Mouse (Mus musculus): ENCODE measurements around the gene Wscd1.

Wscd1 gene

GRCm38 (mm10) chr11:71749671-71750070, at the start of gene Wscd1:
TSS of gene Wscd1 (plus strand) at chr11:71749920.
- no peak for DNase-seq (ENCODE audit: low read depth in 2 of 2, low spot score in 2 of 2)

DNA sequence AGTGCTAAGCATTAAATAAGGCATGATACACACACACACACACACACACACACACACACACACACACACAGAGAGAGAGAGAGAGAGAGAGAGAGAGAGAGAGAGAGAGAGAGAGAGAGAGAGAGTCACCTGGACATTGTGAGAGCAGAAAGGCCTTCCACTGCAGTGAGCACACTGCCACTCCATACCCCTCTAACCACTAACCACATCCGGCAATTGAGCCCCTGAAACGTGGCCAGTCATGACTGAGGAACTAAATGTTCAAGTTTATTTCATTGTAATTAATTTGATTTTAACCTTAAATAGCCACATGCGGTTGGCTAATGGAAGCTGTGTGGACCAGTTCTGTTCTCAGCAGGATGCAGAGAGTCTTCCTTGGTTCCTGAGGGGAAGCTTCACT, 21.7 kb upstream of the Wscd1 start:
- DNase-seq (ENCODE audit: low read depth in 2 of 2, low spot score in 2 of 2), result no peak

GRCm38 (mm10) chr11:71729287-71729686, 20.4 kb upstream of the Wscd1 start:
- DNase-seq (ENCODE audit: low read depth in 2 of 2, low spot score in 2 of 2), result no peak

DNA sequence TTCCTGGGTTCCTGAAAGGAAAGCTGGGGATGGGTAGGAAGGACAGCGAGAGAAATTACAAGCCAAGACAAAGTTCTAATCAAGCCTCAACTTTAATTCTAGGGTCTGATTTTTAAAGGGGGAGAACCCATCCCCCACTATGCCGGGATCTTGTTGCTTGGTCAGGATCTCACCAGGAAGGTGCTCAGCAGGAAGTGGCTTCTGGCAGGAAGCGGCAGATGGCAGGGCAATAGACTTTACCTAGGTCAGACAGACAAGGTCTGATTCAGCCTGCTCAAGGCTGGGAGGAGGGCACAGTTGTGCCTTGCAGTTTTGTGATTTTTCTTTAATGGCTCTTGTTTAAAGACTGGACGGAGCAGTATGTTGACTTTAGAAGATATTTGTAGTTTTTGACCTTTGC, 15.9 kb upstream of the Wscd1 start:
- no peak for DNase-seq (ENCODE audit: low read depth in 2 of 2, low spot score in 2 of 2)

- DNase-seq (ENCODE audit: low read depth in 2 of 2, low spot score in 2 of 2), result no peak
Measured at GRCm38 (mm10) chr11:71737106-71737505, 12.6 kb upstream of the Wscd1 start.

- no peak for DNase-seq (ENCODE audit: low read depth in 2 of 2, low spot score in 2 of 2)
Measured at GRCm38 (mm10) chr11:71738501-71739045, 11.1 kb upstream of the Wscd1 start.

- DNase-seq (ENCODE audit: low read depth in 2 of 2, low spot score in 2 of 2), result no peak
Measured at GRCm38 (mm10) chr11:71745875-71746274, 3.8 kb upstream of the Wscd1 start.

DNA sequence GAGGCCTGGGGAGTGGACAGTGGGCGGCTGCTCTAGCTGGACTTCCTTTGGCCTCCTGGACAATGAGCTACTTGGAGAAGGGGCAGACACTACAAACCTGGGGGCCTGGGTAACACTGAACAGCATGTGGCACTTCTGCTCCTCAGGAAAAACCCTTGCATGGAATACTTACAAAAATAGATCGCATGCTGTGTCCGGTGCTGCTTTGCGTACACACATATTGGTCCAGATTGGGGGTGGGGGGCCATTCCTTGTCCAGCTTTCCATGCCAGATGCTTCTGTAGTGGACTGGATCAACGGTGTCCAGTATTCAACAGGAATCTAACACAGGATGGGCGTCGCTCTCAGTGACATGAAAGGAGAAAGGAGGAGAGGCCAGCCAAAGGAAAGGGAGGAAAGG, 2.0 kb upstream of the Wscd1 start:
- no peak for DNase-seq (ENCODE audit: low read depth in 2 of 2, low spot score in 2 of 2)

GRCm38 (mm10) chr11:71750534-71751173, 934 bp downstream of the Wscd1 start:
- no peak for DNase-seq (ENCODE audit: low read depth in 2 of 2, low spot score in 2 of 2)

DNA sequence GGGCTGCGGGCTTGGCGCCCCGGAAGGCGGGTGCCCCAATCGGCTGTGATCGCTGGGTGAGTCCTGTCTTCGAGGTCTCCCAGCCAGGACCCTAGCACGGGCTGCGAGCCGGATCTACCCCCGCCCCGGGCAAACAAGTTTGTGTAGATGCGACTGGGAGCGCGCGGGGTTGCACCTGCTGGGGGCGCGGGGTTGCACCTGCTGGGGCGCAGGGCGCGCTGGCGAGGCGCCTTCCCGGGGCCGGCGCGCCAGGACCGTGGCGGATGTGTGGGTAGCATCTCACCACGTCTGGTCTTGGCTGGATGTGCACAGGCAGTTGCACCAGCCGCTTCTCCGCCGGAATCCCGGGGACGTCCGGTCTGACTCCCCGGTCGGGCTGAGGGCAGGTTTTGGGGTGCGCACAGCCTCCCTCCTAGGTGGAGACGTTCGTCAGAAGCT, 1.5 kb downstream of the Wscd1 start:
- no peak for DNase-seq (ENCODE audit: low read depth in 2 of 2, low spot score in 2 of 2)

DNA sequence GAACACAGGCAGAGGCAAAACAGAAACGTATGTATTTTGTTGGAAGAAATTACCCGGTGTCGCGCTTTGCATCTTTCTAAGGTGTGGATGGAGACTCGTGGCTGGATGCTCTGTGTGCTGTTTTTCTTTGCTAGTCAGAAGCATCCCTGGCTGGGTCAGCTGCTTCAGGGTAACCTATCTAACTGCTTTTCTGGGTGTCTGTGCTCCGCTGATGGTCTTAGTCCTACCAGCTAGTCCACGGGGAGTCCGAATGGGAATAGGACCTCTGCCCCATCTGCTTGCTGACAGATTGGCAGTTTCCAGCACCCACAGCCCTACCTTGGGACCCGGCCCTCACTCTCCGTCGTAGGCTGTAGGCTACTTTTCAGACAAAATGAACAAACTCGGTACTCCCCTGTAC, 2.0 kb downstream of the Wscd1 start:
- DNase-seq (ENCODE audit: low read depth in 2 of 2, low spot score in 2 of 2), result no peak

DNA sequence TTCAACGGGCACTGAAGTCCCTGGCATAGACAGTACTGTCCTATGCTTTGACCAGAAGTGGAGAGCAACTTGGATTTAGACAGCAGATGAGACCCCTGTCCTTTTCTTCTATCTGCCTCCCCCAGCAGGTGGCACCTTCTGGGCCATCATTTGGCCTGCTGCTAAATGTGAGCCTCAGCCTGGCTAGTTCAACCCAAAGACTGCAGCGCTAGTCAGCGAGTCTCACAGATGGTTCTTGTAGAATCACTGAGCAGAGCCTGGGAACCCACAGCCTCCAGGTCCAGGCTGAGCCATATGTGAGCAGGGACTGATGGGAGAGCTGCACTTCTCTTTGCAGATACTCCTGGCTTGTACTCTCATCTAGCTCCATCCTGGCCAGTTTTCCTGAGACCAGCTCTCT, 2.9 kb downstream of the Wscd1 start:
- no peak for DNase-seq (ENCODE audit: low read depth in 2 of 2, low spot score in 2 of 2)

DNA sequence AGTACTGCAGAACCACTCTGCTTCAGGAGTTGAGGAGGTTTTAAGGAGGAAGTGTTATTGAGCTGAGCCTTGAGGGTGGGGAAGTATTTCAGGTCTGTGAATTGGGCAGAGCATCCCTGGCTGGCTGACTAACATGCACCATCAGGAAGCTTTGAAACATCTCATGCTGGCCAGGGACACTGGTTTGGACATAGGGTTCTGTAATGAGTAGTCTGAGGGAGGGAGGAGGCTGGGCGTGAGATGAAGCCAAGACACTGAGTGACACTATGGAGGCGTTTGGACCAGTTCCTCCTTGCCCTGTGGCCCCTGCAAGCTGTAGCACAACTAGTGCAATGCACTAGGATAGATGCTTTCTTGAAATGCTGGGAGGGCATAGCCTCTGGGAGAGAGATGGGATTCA, 5.4 kb downstream of the Wscd1 start:
- DNase-seq (ENCODE audit: low read depth in 2 of 2, low spot score in 2 of 2), result no peak

DNA sequence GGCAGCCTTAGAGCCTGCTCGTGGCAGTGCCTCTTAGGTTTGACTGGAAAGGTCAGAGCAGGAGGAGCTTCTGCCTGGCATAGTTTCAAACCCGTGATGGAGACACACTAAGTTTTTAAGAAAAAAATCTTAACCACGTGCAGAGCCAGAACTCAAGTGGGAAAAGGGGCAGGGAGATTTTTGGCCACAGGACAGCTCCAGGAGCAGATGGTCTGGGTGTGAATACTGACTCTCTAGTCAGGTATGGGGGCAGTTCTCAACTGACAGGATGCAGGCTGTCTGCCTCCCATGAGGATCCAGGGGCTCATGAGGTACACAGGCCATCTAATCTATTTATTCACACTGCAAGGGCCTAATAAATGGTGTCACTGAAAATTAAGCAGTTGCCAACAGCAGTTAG, 6.6 kb downstream of the Wscd1 start:
- DNase-seq (ENCODE audit: low read depth in 2 of 2, low spot score in 2 of 2), result no peak

GRCm38 (mm10) chr11:71758211-71759110, 8.7 kb downstream of the Wscd1 start:
- no peak for DNase-seq (ENCODE audit: low read depth in 2 of 2, low spot score in 2 of 2)

GRCm38 (mm10) chr11:71760991-71761390, 11.3 kb downstream of the Wscd1 start:
- DNase-seq (ENCODE audit: low read depth in 2 of 2, low spot score in 2 of 2), result no peak

GRCm38 (mm10) chr11:71763154-71763553, 13.4 kb downstream of the Wscd1 start:
- DNase-seq (ENCODE audit: low read depth in 2 of 2, low spot score in 2 of 2), result no peak

- DNase-seq (ENCODE audit: low read depth in 2 of 2, low spot score in 2 of 2), result no peak
Measured at GRCm38 (mm10) chr11:71763651-71764275, 14.0 kb downstream of the Wscd1 start.

DNA sequence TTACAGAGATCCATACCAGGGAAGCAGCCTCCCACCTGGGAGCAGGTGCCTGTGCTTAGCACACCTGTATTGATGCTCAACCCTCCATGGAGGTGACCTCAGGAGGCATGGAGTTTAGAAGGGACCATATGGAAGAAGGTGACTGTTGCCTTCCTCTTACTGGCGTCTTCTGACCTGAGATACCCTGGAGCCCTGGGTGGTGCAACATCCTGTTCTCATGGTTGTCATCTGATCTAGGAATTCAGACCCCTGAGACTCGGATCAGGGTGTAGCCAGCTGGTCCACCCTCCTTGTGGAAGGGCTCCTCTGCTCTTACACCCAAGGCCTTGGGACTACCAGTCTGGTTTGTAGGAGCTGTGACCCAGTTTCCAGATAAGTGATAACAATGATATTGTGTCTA, 15.0 kb downstream of the Wscd1 start:
- DNase-seq (ENCODE audit: low read depth in 2 of 2, low spot score in 2 of 2), result no peak

DNA sequence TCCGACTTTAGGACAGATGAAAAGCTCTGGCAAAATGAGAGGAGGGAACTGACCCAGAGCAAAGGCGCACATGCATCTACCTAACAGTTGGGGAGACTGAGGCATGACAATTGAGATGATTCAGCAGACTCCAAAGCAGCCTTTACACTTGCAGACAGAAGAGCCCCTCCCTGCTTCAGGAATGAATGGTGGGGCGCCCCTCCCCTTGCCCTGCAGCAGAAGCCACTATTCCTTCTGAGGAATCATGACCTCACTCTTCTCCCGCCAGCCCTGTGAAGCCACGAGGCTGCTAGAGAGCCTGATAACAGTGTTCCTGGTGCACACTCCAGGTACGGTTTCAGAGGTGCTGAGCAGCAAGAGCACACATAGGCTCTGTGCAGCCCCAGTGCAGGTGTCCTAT, 15.6 kb downstream of the Wscd1 start:
- DNase-seq (ENCODE audit: low read depth in 2 of 2, low spot score in 2 of 2), result no peak

DNA sequence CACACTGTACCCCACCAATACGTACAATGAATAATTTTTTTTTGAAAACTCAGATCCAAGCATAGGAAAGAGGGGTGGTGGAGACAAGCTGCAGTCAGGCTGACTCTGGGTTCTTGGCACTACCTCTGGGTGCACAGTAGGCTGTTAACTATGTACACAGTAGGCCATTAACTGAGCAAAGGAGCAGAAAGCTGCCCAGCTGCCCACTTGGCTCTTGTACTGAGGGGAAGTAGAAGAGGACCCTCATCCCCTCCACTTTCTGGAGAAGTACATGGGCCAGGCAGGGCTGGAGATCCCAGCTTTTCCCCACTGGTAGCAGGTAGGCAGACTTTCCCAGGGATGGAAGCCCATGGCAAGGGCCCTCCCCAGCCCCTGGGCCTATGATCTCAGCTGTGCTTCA, 16.7 kb downstream of the Wscd1 start:
- no peak for DNase-seq (ENCODE audit: low read depth in 2 of 2, low spot score in 2 of 2)

DNA sequence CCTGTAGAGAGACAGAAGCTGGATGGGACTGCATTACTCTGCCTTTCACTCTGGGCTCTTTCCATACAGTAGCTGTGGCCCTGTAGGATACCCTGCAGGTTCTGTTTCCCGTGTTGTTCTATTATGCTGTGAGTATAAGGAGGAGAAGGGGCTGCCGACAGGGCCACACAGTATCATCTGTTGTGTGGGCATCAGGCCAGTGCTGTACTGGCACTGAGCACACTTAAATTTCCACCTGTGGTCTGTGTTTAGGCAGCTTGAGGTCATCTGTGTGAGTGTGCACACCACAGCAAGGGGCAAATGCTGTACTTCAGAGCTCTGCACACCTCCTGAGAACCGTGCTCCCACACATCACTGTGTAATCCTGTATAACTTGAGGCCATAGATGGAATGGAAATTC, 18.0 kb downstream of the Wscd1 start:
- DNase-seq (ENCODE audit: low read depth in 2 of 2, low spot score in 2 of 2), result no peak
